Mouse (Mus musculus): Measurements from ENCODE around the gene Synpo2.

- TF ChIP-seq POLR2A (IDR thresholded peaks at IDR 0.05; ENCODE audit: low read depth, low read length), result no peak
- no peak for TF ChIP-seq CTCF (conservative IDR thresholded peaks at IDR 0.05; ENCODE audit: insufficient read depth, insufficient read length, low read depth, low read length)
Measured at GRCm38 (mm10) chr3:123231639-123232038, 4.3 kb downstream of the Synpo2 start.

Data from kidney, adult 2 months (tissue).